Mouse (Mus musculus): ENCODE measurements around the gene Top2a. TPM values are rescaled to one million over a fixed set of nuclear protein-coding genes. Genes with fewer than 3 reads are reported as not detected.

Gene Top2a
- polyA plus RNA-seq, 1 experiment from 2014 or later: 431 TPM

GRCm38 (mm10) chr11:98952736-98953135, 71.3 kb downstream of the Top2a start:
- no peak overlapping the region for H3K9ac ChIP-seq (ENCODE audit: low read length)
- ATAC-seq (ENCODE audit: low FRiP score) (no peak), DNase-seq (ENCODE audit: low spot score, missing footprints) (no peak)
- H3K9me3 ChIP-seq (ENCODE audit: control insufficient read depth, low read length): no peaks in the 10 kb centered on the region
- no peak overlapping the region for H3K4me2 ChIP-seq
- H3K36me3 ChIP-seq (ENCODE audit: control insufficient read depth, insufficient read depth, low read length): no peaks in the 10 kb centered on the region
- peaks cover 26% of the 10 kb centered on the region for H3K4me1 ChIP-seq (ENCODE audit: control insufficient read depth, insufficient read depth, low read length)
- H3K4me3 ChIP-seq (ENCODE audit: low read depth, low read length): no peak overlapping the region
- WGBS: 63% methylated on average over 2 of the region's 2 CpGs
- no peak overlapping the region for H3K27ac ChIP-seq (ENCODE audit: low read depth, low read length)
- no peaks in the 10 kb centered on the region for H3K27me3 ChIP-seq (ENCODE audit: control insufficient read depth, insufficient read depth, low read length)

- Histone ChIP-seq H3K27me3 (ENCODE audit: control insufficient read depth, insufficient read depth, low read length) (no peaks in the 10 kb centered on the region), H3K9ac (ENCODE audit: low read length) (no peak overlapping the region), H3K9me3 (ENCODE audit: control insufficient read depth, low read length) (no peaks in the 10 kb centered on the region), H3K4me2 (no peak overlapping the region), H3K27ac (ENCODE audit: low read depth, low read length) (no peak overlapping the region), H3K4me3 (ENCODE audit: low read depth, low read length) (no peak overlapping the region), H3K36me3 (ENCODE audit: control insufficient read depth, insufficient read depth, low read length) (no peaks in the 10 kb centered on the region), H3K4me1 (ENCODE audit: control insufficient read depth, insufficient read depth, low read length) (peaks cover 26% of the 10 kb centered on the region)
- DNase-seq (ENCODE audit: low spot score, missing footprints): no peak
- WGBS: 77% methylated on average over 1 of the region's 1 CpGs
- no peak for ATAC-seq (ENCODE audit: low FRiP score)
Observed at GRCm38 (mm10) chr11:98952111-98952510, 71.9 kb downstream of the Top2a start.

- Histone ChIP-seq H3K4me2 (no peak overlapping the region), H3K27me3 (ENCODE audit: control insufficient read depth, insufficient read depth, low read length) (no peaks in the 10 kb centered on the region), H3K27ac (ENCODE audit: low read depth, low read length) (no peak overlapping the region), H3K36me3 (ENCODE audit: control insufficient read depth, insufficient read depth, low read length) (no peaks in the 10 kb centered on the region), H3K4me1 (ENCODE audit: control insufficient read depth, insufficient read depth, low read length) (peaks cover 26% of the 10 kb centered on the region), H3K9ac (ENCODE audit: low read length) (no peak overlapping the region), H3K4me3 (ENCODE audit: low read depth, low read length) (no peak overlapping the region), H3K9me3 (ENCODE audit: control insufficient read depth, low read length) (no peaks in the 10 kb centered on the region)
- no peak for DNase-seq (ENCODE audit: low spot score, missing footprints)
- no peak for ATAC-seq (ENCODE audit: low FRiP score)
- WGBS: 72% methylated on average over 15 of the region's 16 CpGs
Observed at GRCm38 (mm10) chr11:98951026-98951906, 72.7 kb downstream of the Top2a start.

- ATAC-seq (ENCODE audit: low FRiP score) (no peak), DNase-seq (ENCODE audit: low spot score, missing footprints) (no peak)
- Histone ChIP-seq H3K4me2 (no peak overlapping the region), H3K27me3 (ENCODE audit: control insufficient read depth, insufficient read depth, low read length) (no peaks in the 10 kb centered on the region), H3K27ac (ENCODE audit: low read depth, low read length) (no peak overlapping the region), H3K9me3 (ENCODE audit: control insufficient read depth, low read length) (no peaks in the 10 kb centered on the region), H3K4me1 (ENCODE audit: control insufficient read depth, insufficient read depth, low read length) (peaks cover 26% of the 10 kb centered on the region), H3K4me3 (ENCODE audit: low read depth, low read length) (no peak overlapping the region), H3K36me3 (ENCODE audit: control insufficient read depth, insufficient read depth, low read length) (no peaks in the 10 kb centered on the region), H3K9ac (ENCODE audit: low read length) (no peak overlapping the region)
- 89% methylated on average over 9 of the region's 9 CpGs for WGBS
Observed at GRCm38 (mm10) chr11:98950484-98950883, 73.5 kb downstream of the Top2a start.

GRCm38 (mm10) chr11:98949958-98950460, 74.0 kb downstream of the Top2a start:
- DNase-seq (ENCODE audit: low spot score, missing footprints) (no peak), ATAC-seq (ENCODE audit: low FRiP score) (no peak)
- Histone ChIP-seq H3K4me2 (no peak overlapping the region), H3K27me3 (ENCODE audit: control insufficient read depth, insufficient read depth, low read length) (no peaks in the 10 kb centered on the region), H3K9ac (ENCODE audit: low read length) (no peak overlapping the region), H3K4me3 (ENCODE audit: low read depth, low read length) (no peak overlapping the region), H3K9me3 (ENCODE audit: control insufficient read depth, low read length) (no peaks in the 10 kb centered on the region), H3K4me1 (ENCODE audit: control insufficient read depth, insufficient read depth, low read length) (peaks cover 25% of the 10 kb centered on the region), H3K27ac (ENCODE audit: low read depth, low read length) (no peak overlapping the region), H3K36me3 (ENCODE audit: control insufficient read depth, insufficient read depth, low read length) (no peaks in the 10 kb centered on the region)
- WGBS: 78% methylated on average over 7 of the region's 7 CpGs

- WGBS: 68% methylated on average over 12 of the region's 12 CpGs
- H3K9me3 ChIP-seq (ENCODE audit: control insufficient read depth, low read length): no peaks in the 10 kb centered on the region
- no peak overlapping the region for H3K9ac ChIP-seq (ENCODE audit: low read length)
- no peak overlapping the region for H3K4me3 ChIP-seq (ENCODE audit: low read depth, low read length)
- no peak overlapping the region for H3K4me2 ChIP-seq
- no peaks in the 10 kb centered on the region for H3K27me3 ChIP-seq (ENCODE audit: control insufficient read depth, insufficient read depth, low read length)
- no peak for DNase-seq (ENCODE audit: low spot score, missing footprints)
- no peak overlapping the region for H3K27ac ChIP-seq (ENCODE audit: low read depth, low read length)
- ATAC-seq (ENCODE audit: low FRiP score): no peak
- H3K4me1 ChIP-seq (ENCODE audit: control insufficient read depth, insufficient read depth, low read length): peaks cover 25% of the 10 kb centered on the region
- no peaks in the 10 kb centered on the region for H3K36me3 ChIP-seq (ENCODE audit: control insufficient read depth, insufficient read depth, low read length)
Observed at GRCm38 (mm10) chr11:98949242-98949957, 74.6 kb downstream of the Top2a start.

GRCm38 (mm10) chr11:98947969-98948569, 75.9 kb downstream of the Top2a start:
- Histone ChIP-seq H3K27me3 (ENCODE audit: control insufficient read depth, insufficient read depth, low read length) (no peaks in the 10 kb centered on the region), H3K9ac (ENCODE audit: low read length) (no peak overlapping the region), H3K4me3 (ENCODE audit: low read depth, low read length) (no peak overlapping the region), H3K36me3 (ENCODE audit: control insufficient read depth, insufficient read depth, low read length) (no peaks in the 10 kb centered on the region), H3K4me1 (ENCODE audit: control insufficient read depth, insufficient read depth, low read length) (peaks cover 22% of the 10 kb centered on the region), H3K27ac (ENCODE audit: low read depth, low read length) (no peak overlapping the region), H3K9me3 (ENCODE audit: control insufficient read depth, low read length) (no peaks in the 10 kb centered on the region), H3K4me2 (no peak overlapping the region)
- DNase-seq (ENCODE audit: low spot score, missing footprints) (no peak), ATAC-seq (ENCODE audit: low FRiP score) (no peak)
- WGBS: 89% methylated on average over 18 of the region's 18 CpGs

GRCm38 (mm10) chr11:98945605-98945977, 78.4 kb downstream of the Top2a start:
- no peak overlapping the region for H3K27ac ChIP-seq (ENCODE audit: low read depth, low read length)
- no peaks in the 10 kb centered on the region for H3K36me3 ChIP-seq (ENCODE audit: control insufficient read depth, insufficient read depth, low read length)
- ATAC-seq (ENCODE audit: low FRiP score) (no peak), DNase-seq (ENCODE audit: low spot score, missing footprints) (no peak)
- H3K4me3 ChIP-seq (ENCODE audit: low read depth, low read length): no peak overlapping the region
- no peak overlapping the region for H3K4me2 ChIP-seq
- H3K9ac ChIP-seq (ENCODE audit: low read length): no peak overlapping the region
- 59% methylated on average over 3 of the region's 3 CpGs for WGBS
- no peaks in the 10 kb centered on the region for H3K9me3 ChIP-seq (ENCODE audit: control insufficient read depth, low read length)
- H3K4me1 ChIP-seq (ENCODE audit: control insufficient read depth, insufficient read depth, low read length): peaks cover 41% of the 10 kb centered on the region
- H3K27me3 ChIP-seq (ENCODE audit: control insufficient read depth, insufficient read depth, low read length): no peaks in the 10 kb centered on the region

All from midbrain, embryonic 11.5 days (tissue).